Mouse (Mus musculus): ENCODE results near the gene Inpp5f.
A peak's percentile ranks its signal among the peaks of the same experiment; 100 is the strongest.

The Inpp5f gene

GRCm38 (mm10) chr7:128739462-128740277, 128.5 kb downstream of the Inpp5f start:
- DNase-seq (ENCODE audit: low read depth, low spot score) = no peak

- peak; percentile 87 for DNase-seq (ENCODE audit: low read depth, low spot score)
These were observed 129.2 kb downstream of the Inpp5f start, which contains the start of gene Mcmbp for GRCm38 (mm10) chr7:128740334-128740733. Mcmbp (minus strand) TSS chr7:128740495.

- DNase-seq (ENCODE audit: low read depth, low spot score) = no peak
These were observed 132.8 kb downstream of the Inpp5f start for GRCm38 (mm10) chr7:128743898-128744297.

- DNase-seq (ENCODE audit: low read depth, low spot score) = peak; percentile 93
These were observed 133.8 kb downstream of the Inpp5f start, which contains the start of gene Sec23ip for GRCm38 (mm10) chr7:128744684-128745485. Sec23ip (plus strand) TSS chr7:128744943.
